Mouse (Mus musculus) R1 (cell line): ENCODE results near the gene Ccdc136.

Source experiments
- DNase-seq: peaks from one replicate; pipeline ENCODE4 v3.0.0-alpha.2; 2018; ENCODE audit warnings: low read depth, low spot score

Gene Ccdc136

DNA sequence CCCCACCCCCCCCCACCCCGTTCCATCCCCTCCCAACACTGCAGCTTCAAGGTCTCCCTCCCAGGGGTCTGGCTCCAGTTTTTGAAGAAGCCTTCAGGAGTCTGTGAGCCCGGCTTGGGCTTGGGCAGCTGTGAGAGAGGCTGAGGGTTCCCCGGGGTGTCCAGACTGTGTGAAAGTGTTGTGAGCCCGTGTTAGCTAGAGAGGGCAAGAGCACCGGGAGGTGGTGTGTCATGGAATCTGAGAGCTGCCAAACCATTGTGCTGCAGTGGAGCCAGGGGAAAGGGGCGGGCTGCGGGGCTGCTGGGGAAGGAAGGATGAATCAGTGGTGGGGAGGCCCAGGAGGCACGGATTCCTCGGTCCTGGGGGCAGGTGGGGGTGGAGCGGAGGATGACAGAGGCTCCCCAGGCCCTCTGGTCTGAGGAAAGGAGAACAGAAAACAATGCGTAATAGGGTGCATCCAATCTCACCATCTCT lies 40.4 kb downstream of the Ccdc136 start:
- peak; percentile 61 for DNase-seq

DNA sequence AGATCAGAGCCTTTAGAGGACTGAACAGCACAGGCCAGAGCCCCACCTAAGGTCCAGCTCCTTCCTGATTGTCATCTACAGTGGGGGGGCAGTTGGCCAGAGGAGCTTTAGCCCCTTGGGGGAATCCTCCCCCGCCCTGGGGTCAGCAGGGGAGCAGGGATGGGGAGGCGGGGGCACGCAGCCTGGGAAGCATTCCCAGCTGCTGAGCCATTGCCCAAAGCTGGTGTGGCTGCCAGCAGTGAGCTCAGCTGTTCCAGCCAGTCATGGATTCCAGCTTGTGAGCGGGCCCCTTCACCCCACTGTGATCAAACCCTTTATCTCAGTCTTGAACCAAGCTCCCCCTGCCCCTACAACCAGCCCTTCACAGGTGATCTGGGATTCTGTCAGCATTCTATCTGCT lies 43.1 kb downstream of the Ccdc136 start:
- DNase-seq, result no peak

DNA sequence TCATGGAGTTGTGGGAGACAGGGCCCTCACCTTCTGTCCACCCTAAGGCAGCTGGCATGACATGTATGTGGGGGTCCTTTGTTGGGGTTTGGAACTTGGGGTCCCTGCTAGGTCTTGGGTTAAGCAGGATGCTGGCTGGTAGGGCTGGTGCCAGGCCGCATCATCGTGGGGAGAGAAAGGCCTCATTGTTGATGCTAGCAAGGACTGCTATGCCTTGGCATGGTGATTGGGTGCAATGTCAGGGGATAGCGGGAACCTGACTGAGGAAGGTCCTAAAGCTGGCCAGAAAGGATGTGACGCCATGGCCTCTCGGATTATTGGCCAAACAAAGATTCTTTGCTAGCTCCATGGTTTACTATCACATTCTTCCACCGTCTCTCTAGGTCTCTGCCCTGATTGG lies 43.7 kb downstream of the Ccdc136 start:
- no peak for DNase-seq

DNA sequence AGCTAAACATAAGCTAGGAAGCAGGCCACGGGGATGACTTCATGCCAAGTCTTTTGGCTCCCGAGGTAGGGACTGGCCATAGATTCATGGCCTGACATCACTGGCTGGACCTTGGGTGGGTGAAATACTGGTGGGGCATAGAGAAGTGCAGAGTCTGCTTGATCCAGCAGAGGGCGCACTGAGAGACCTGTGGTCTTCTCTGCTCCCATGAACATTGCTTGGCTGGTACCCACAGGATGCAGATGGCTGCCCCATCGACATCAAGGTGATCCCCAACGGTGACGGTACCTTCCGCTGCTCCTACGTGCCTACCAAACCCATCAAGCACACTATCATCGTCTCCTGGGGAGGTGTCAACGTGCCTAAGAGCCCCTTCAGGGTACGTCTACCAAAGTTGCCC lies 48.7 kb downstream of the Ccdc136 start:
- DNase-seq, result peak; percentile 73

DNA sequence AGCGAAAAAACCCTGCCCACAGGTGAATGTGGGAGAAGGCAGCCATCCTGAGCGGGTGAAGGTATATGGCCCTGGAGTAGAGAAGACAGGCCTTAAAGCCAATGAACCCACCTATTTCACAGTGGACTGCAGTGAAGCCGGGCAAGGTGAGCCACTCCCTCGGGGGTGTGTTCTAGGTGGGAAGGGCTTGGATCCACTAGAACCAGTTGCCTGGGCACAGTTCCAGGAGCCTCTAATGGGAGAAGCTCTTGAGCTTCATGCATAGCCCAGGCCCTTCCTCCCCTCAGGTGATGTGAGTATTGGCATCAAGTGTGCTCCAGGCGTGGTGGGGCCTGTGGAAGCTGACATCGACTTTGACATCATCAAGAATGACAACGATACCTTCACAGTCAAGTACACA lies 49.2 kb downstream of the Ccdc136 start:
- no peak for DNase-seq

DNA sequence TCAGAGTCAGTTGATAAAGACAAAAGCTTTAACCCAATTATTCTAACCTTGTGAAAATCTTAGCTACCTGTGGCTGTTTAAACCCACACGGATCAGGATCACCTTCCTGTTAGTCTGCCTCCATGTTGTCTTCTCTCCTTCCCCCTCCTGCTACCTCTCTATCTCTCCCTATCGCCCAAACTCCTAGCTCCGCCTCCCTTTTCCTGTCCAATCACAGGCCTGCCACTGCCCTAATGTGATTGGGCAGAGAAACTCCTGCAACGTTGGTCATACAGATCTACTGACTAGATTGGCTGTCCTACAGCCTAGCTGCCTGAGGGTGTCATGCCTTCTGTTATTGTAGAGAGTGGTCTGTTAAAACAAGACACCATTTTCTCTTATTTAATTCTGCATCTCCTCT lies 53.7 kb downstream of the Ccdc136 start:
- DNase-seq, result peak; percentile 96

DNA sequence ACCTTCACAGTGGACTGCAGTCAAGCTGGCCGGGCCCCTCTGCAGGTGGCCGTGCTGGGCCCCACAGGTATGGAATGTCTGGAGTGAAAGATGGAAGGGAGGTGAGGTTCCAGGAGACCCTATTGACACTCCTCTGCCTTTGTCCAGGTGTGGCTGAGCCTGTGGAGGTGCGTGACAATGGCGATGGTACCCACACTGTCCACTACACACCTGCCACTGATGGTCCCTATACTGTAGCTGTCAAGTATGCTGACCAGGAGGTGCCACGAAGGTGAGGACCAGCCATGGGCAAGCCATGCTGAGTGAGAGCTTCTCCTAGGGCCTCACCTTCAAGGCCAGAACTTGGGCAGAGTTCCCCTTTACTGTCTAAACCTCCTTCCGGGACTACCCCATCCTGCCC lies 54.6 kb downstream of the Ccdc136 start:
- DNase-seq, result no peak

DNA sequence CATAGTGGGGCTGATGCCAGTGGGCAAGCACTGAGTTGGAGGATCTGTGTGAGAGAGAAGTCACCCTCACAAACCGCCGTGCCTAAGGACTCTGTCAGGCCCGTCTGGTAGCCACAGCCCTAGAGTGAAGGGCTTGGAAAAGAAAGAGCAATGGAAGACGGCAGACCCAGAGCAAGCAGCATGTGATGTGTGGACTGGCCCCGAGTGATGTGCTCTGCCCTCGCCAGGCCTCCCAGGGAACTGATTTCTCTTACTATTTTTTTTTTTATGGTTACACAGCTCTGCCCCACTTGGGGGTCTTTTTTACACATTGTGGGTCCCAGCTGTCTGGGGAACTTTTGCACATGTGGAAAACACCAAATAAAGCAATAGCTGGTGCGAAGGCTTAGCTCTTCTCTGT lies 65.4 kb downstream of the Ccdc136 start:
- no peak for DNase-seq

DNA sequence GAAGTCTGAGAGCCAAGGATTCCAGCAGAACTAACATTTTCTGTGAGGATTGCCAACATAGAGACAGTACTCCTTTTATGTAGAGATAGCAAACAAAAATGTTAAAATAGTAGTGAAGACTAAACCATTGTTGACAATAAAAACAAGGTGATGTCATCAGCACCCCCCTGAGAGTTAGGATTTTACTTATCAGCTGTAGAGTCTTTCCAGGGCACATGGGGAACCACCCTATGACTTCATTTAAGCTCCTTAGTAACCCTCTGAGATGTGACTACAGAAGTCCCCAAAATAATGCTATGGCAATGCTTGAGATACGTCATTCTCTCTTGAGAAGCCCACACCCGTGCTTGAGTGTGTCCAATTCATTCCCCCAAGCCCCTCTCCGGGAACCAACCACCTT lies 67.3 kb downstream of the Ccdc136 start:
- no peak for DNase-seq

DNA sequence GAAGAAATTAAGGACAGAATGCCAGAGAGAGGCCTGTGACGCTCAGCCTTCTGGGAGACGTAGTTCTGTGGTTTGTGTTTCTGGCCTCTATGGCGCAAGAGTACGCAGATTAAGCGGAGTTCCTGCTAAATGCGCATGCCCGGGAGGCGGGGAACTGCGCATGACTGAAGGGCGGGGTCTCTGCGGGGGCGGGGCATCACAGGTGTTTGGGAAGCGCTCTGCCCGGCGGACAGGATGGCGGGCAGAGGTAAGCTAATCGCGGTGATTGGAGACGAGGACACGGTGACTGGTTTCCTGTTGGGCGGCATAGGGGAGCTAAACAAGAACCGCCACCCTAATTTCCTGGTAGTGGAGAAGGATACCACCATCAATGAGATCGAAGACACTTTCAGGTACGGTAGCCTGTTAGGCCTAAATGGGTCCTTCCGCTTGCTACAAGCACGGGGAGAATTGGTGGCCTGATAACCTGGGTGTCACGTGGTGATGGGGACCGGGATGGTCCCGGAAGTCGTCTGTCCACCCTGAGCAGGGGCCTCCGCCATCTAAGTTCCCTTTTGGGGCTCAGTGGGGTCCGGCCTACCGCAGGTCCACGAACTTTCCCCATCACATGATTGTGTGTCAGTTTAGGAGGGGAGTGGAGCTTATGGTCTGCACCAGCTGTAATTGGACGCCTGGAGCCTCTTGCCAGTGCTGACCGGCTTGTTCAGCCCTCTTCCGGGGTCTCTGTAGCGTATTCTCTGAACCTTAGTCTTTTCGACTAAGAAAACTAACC lies 71.7 kb downstream of the Ccdc136 start, which contains the start of gene Atp6v1f:
Gene Atp6v1f, plus strand, starts transcription at position 136 of the 772 bp plus-strand sequence.
- DNase-seq, result peak; percentile 97

DNA sequence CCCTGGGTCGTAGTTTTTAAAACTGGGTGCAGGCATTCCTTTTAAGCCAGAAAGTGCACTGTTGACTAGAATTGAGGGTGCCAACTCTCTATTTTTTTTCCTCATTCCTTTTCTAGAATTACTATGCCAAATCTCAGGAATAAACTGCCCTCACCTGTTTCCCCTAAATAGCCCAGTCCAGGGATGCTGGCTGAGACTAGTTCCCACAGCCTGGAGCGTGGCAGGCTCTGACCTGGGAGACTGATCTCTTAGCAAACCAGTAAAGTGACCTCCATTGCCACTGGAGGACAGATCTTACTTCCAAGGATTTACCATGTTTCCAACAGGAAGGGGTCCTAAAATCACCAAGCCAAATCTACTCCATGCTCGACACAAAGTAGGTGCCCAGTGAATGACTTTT lies 72.7 kb downstream of the Ccdc136 start:
- no peak for DNase-seq

DNA sequence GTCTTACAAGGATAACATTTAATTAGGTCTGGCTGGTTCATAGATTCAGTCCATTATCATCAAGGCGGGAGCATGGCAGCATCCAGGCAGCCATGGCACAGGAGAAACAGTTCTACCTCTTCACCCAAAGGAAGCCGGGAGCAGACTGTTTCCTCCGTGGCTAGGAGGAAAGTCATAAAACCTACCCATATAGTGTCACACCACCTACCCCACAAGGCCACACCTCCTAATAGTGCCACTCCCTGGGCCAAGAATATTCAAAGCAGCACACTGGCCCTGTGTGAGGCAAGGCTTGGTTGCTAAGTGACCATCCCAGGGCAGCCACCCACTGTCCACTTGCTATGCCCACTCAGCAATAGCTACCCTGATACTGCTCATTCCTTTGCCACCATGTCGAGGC lies 75.0 kb downstream of the Ccdc136 start, which contains the start of gene Atp6v1fnb:
Gene Atp6v1fnb, plus strand, starts transcription at position 301 of the 400 bp plus-strand sequence.
- no peak for DNase-seq

DNA sequence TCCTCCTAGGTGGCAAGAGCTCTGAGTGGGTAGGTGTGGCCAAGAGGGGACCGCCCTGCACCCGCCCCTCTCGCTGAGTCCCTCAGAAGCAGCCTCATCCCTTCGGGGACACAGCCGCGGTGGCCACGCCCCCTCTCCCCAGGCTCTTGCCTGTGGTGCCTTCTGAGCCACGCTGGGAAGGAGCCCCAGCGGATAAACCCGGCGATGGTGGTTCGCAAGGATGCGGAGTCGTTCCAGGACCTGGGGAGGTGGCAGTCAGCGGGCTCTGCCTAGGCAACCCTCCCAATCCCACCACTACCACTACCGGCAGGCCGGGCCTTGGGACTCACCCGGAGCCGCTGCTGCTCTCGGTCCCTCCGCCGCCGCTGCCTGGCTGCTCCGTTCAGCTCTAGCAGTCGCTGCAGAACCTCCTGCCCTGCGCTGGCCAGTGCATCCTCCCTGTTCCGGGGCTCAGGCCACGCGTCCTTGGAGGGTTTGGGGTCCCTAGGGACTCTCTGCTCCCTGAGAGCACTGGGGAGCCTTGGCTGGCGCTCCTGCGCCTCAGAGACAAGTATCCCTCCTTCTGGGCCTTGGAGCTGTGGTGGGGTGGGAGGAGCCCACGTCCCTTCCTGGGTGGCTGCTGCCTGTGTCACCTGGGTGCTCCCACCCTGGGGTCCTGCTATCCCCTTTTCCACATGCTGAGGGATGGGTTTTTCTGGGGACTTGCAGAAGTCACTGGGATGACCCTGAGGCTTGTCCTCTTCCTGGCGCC lies 78.0 kb downstream of the Ccdc136 start:
- peak; percentile 96 for DNase-seq

DNA sequence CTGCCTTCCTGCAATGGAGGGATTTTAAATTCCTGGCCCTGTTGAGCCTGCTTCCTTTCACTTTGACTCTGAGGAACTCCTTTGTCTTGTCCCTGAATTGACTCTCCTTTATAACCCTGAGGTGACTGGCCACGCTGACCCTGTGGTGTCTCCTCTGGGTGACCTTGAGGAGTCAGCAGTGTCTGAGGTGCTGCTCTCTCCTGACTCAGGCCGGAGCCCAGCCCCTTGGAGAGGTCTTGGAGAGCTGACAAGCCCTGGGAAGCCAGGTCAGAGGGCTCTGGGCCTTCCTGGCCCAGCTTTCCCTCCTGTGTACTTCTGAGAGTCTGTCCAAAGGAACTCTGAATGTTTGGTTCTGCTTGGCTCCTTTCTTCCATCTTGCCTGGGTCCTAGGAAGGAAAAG lies 78.6 kb downstream of the Ccdc136 start:
- DNase-seq, result peak; percentile 43
